8 mouse cellular contexts compared by ENCODE assay signal in the genomic region with DNA sequence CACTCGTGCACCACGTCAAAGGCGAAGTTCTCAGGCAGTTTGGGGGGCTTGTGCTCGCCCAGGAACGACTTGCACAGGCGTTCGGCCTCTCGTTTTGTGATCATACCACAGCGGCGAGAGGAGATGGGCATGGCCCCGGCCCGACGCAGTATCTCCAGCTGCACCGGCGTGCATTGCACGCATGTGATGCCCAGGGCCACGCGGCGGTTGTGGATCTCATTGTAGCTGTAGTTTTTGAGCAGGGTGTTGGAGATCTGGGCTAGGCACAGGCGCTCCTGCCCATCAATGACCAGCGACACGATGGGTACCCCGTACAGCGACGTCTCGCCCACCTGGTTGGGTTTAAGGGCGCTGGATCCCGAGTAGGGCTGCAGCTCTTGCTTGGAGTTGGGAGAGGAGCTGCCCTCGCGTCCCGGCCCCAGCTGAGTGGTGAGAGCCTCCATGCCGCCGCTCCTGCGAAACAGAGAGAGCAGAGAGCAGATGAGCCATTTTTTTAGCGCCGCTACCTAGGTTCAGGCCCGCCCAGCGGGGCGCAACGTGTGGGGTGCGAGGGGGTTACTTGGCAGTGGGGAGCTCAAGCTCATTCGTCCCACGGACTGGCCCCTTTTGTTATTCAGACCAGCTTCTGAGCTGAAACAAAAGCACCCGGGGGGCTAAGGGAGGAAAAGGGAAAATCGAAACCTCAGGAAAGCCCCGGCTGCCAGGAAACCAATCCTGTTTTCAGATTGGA. TPM values are rescaled to one million over a fixed set of nuclear protein-coding genes. Genes with fewer than 3 reads are reported as not detected.
DNase-seq lines count a peak whose midpoint lies in the region; ATAC-seq and TF ChIP-seq lines count a peak whose summit lies in the region.

No protein-coding gene starts in this region.

- no peak for DNase-seq in kidney, postnatal 0 days (ENCODE audit: low spot score)
- no peak for DNase-seq in kidney, adult 18-20 months
- DNase-seq in hindbrain, postnatal 0 days (ENCODE audit: low spot score): no peak
- no peak for DNase-seq in gastrocnemius, postnatal 25 days
- DNase-seq in layer of hippocampus, adult 18-20 months (ENCODE audit: low spot score in 2 of 2): no peak
- no peak for DNase-seq in yolk sac, embryonic 10.5 days (ENCODE audit: low spot score)

- no peak for TF ChIP-seq CTCF in kidney, postnatal 0 days (IDR thresholded peaks at IDR 0.05; ENCODE audit: low read depth)
- no peak for TF ChIP-seq CTCF in hindbrain, postnatal 0 days (IDR thresholded peaks at IDR 0.05; ENCODE audit: low read depth)

- H3K9me3 ChIP-seq in kidney, postnatal 0 days (replicated peaks; ENCODE audit: low read length): no peaks in the 10 kb centered on the region
- H3K9me3 ChIP-seq in embryonic facial prominence, embryonic 15.5 days (replicated peaks): no peaks in the 10 kb centered on the region
- H3K9me3 ChIP-seq in hindbrain, postnatal 0 days (ENCODE audit: low read length): no peaks in the 10 kb centered on the region
- no peaks in the 10 kb centered on the region for H3K9me3 ChIP-seq in midbrain, embryonic 16.5 days (replicated peaks; ENCODE audit: control insufficient read depth, low read length, poor library complexity, severe bottlenecking)

- peak overlapping the region; percentile 44 for H3K4me2 ChIP-seq in kidney, postnatal 0 days (ENCODE audit: low read length)
- H3K4me2 ChIP-seq in embryonic facial prominence, embryonic 15.5 days (replicated peaks): peak overlapping the region; percentile 46
- H3K4me2 ChIP-seq in hindbrain, postnatal 0 days (ENCODE audit: low read depth, low read length): peak overlapping the region; percentile 61
- H3K4me2 ChIP-seq in midbrain, embryonic 16.5 days (ENCODE audit: low read length): peak overlapping the region; percentile 28

- no peak overlapping the region for H3K9ac ChIP-seq in kidney, postnatal 0 days (ENCODE audit: low read depth, low read length)
- H3K9ac ChIP-seq in embryonic facial prominence, embryonic 15.5 days: no peak overlapping the region
- H3K9ac ChIP-seq in hindbrain, postnatal 0 days (replicated peaks; ENCODE audit: low read length): peak overlapping the region; percentile 49
- H3K9ac ChIP-seq in midbrain, embryonic 16.5 days (ENCODE audit: low read depth, low read length): 0 out of 2 replicates have a peak overlapping the region, but pooled peaks have one; percentile 20

- peak overlapping the region; percentile 23; the same call in 1 of the 2 replicates for H3K4me3 ChIP-seq in kidney, postnatal 0 days (replicated peaks; ENCODE audit: low read depth, low read length)
- H3K4me3 ChIP-seq in embryonic facial prominence, embryonic 15.5 days (replicated peaks): peak overlapping the region; percentile 34
- peak overlapping the region; percentile 45 for H3K4me3 ChIP-seq in hindbrain, postnatal 0 days (ENCODE audit: low read length)
- H3K4me3 ChIP-seq in midbrain, embryonic 16.5 days (ENCODE audit: low read depth, low read length): no peak overlapping the region; the same call in 1 of the 2 replicates

- H3K27me3 ChIP-seq in kidney, postnatal 0 days (ENCODE audit: insufficient read depth, low read length): peaks cover 99% of the 10 kb centered on the region
- H3K27me3 ChIP-seq in embryonic facial prominence, embryonic 15.5 days: peaks cover 100% of the 10 kb centered on the region
- H3K27me3 ChIP-seq in hindbrain, postnatal 0 days (ENCODE audit: insufficient read depth, low read length): peaks cover 83% of the 10 kb centered on the region
- H3K27me3 ChIP-seq in midbrain, embryonic 16.5 days (ENCODE audit: control insufficient read depth, insufficient read depth, low read depth, low read length): peaks cover 78% of the 10 kb centered on the region

- H3K4me1 ChIP-seq in kidney, postnatal 0 days (replicated peaks; ENCODE audit: insufficient read depth, low read length): peaks cover 37% of the 10 kb centered on the region
- peaks cover 78% of the 10 kb centered on the region for H3K4me1 ChIP-seq in embryonic facial prominence, embryonic 15.5 days
- peaks cover 3% of the 10 kb centered on the region; the same call in 1 of the 2 replicates for H3K4me1 ChIP-seq in hindbrain, postnatal 0 days (ENCODE audit: insufficient read depth, low read length)
- peaks cover 29% of the 10 kb centered on the region for H3K4me1 ChIP-seq in midbrain, embryonic 16.5 days (ENCODE audit: control insufficient read depth, insufficient read depth, low read length)

- WGBS in kidney, postnatal 0 days: 1% methylated on average over 46 of the region's 46 CpGs
- WGBS in embryonic facial prominence, embryonic 15.5 days: under 1% methylated on average over 46 of the region's 46 CpGs
- WGBS in hindbrain, postnatal 0 days: 1% methylated on average over 46 of the region's 46 CpGs
- under 1% methylated on average over 46 of the region's 46 CpGs for WGBS in midbrain, embryonic 16.5 days

- ATAC-seq in kidney, postnatal 0 days (replicated peaks; ENCODE audit: low FRiP score, low read depth): no peak
- no peak for ATAC-seq in embryonic facial prominence, embryonic 15.5 days (ENCODE audit: insufficient number of reproducible peaks, low FRiP score, low TSS enrichment, low read depth)
- ATAC-seq in hindbrain, postnatal 0 days: no peak
- ATAC-seq in midbrain, embryonic 16.5 days: no peak

- H3K36me3 ChIP-seq in kidney, postnatal 0 days (ENCODE audit: insufficient read depth, low read length): no peaks in the 10 kb centered on the region
- H3K36me3 ChIP-seq in embryonic facial prominence, embryonic 15.5 days: no peaks in the 10 kb centered on the region
- H3K36me3 ChIP-seq in hindbrain, postnatal 0 days (ENCODE audit: insufficient read depth, low read length): no peaks in the 10 kb centered on the region
- no peaks in the 10 kb centered on the region for H3K36me3 ChIP-seq in midbrain, embryonic 16.5 days (ENCODE audit: control insufficient read depth, insufficient read depth, low read length)

- H3K27ac ChIP-seq in kidney, postnatal 0 days: no peak overlapping the region
- H3K27ac ChIP-seq in embryonic facial prominence, embryonic 15.5 days (replicated peaks): no peak overlapping the region
- peak overlapping the region; percentile 65 for H3K27ac ChIP-seq in hindbrain, postnatal 0 days
- H3K27ac ChIP-seq in midbrain, embryonic 16.5 days (ENCODE audit: low read length): no peak overlapping the region

RNA-seq across cellular contexts. Expression of gene Skor1, which starts 2.5 kb away (rescaled TPM):
- polyA plus RNA-seq in kidney, postnatal 0 days (2015; fragmentation: Nextera tagmentation; extraction: Ambion mirVana): not detected in 2 replicates
- polyA plus RNA-seq in embryonic facial prominence, embryonic 15.5 days (2015; fragmentation: Nextera tagmentation; extraction: Ambion mirVana): 0.08 TPM in 1 of 2 replicates, not detected in the other
- total RNA-seq in hindbrain, postnatal 0 days (2014; rRNA removed): 36.3 and 38.5 TPM in 2 replicates
- 9.2 TPM in 2 replicates for polyA plus RNA-seq in hindbrain, postnatal 0 days (2015; fragmentation: Nextera tagmentation; extraction: Ambion mirVana)
- polyA plus RNA-seq in midbrain, embryonic 16.5 days (2015; fragmentation: Nextera tagmentation; extraction: Ambion mirVana): 0.54 and 0.75 TPM in 2 replicates
- total RNA-seq in gastrocnemius, postnatal 25 days (2021): under 1 TPM; 0.08 TPM
- under 1 TPM; 0.07 to 0.15 TPM for total RNA-seq in layer of hippocampus, adult 18-20 months (2021)

Comparison
In these comparisons a context has a peak if more than half of its experiments do, and no peak if none do; other contexts are left out.
1. H3K9ac ChIP-seq: peak in hindbrain, postnatal 0 days (single experiment) and midbrain, embryonic 16.5 days (single experiment); none in kidney, postnatal 0 days (single experiment) and embryonic facial prominence, embryonic 15.5 days (single experiment).
2. Peak in every context shown above with its lines, with median percentiles within 50 percentile points of each other: H3K4me2 ChIP-seq.